Mouse (Mus musculus) heart, adult 9 months (tissue): ENCODE measurements around the gene Sf3a1.
"Not testable (repeated sequence)": the region's sequence is repeated elsewhere in the genome, so short reads cannot be mapped to it uniquely, and the experiment has no call there.

Experiments used
- DNase-seq, 2 experiments: peaks; one replicate each; pipeline ENCODE4 v3.0.0; 2022; ENCODE audit warnings: low spot score in 2 of 2

The Sf3a1 gene

GRCm38 (mm10) chr11:4159808-4160708, at the start of gene Sf3a1, which contains the start of gene Ccdc157:
TSS of gene Sf3a1 (plus strand) at chr11:4160350.
TSS of gene Ccdc157 (minus strand) at chr11:4160293.
- DNase-seq = peak; percentile 92

DNA sequence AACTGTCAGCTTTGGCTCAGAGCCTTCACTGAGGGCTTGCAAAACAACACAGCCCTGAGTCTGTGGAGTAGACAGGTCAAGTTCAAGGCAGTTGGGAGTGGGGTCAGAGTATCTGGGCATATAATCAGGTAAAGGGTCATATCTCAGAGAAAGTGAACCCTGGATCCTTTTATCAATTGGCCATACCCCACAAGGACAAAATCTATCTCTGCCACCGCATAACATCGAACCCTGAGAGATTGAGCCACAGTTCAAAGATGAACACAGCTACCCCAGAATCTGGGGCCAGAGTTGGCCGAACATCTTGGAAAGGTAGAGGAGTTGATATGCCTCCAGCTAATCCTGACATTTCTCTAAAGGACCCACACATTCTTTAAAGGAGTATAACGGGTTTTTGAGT, 48.1 kb upstream of the Sf3a1 start:
- DNase-seq = no peak

DNA sequence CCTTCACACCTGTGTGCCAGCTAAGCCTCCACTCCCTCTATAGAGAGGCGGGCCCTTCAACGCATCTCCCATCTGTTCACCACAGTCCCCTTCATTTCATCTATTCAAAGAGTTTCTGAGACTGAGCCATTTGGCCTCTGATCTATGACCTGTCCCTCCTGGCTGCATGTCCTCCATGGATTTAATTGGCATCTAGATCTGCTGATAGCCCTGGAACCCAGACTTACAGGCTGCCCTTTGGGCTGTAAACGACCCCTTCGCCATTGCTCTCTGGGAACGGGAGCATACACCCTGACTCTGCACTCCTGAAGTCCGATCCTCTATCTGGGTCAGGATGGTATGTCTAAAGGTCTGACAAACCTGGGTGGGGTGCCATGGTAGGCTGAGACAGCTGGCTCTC, 47.3 kb upstream of the Sf3a1 start:
- DNase-seq = no peak

DNA sequence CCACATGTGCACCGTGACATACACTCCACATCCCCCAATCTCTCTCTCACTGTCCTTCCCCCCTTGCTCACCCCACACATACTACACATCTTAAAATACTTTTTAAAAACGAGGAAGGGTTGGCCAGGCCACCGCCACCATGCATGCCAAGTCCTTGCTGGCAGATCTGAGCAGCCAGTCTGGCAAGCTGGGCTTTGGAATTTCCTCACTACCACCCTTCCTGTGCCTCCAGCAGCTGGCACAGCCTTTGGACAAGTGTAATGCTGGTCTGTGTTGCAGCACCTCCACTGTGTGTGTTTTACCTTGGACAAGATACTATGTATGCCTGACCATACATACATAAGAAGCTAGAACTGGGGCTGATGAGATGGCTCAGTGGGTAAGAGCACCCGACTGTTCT, 46.7 kb upstream of the Sf3a1 start:
- DNase-seq = no peak

DNA sequence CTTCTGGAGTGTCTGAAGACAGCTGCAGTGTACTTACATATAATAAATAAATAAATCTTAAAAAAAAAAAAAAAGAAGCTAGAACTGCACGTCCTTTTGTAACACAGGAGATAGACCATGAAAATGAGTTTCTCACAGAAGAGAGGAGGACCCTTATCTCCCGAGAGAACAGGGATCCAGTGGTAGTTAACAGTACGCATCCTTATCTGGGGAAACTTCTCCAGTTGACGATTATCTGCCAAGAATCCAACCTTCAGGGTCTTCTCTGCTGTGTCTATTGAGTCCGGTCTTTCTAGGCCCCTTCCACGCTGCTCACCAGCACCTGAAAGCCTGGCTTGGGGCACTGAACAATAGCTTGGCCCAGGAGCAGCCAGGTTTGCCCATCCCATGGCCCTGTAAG, 46.2 kb upstream of the Sf3a1 start:
- DNase-seq = no peak

DNA sequence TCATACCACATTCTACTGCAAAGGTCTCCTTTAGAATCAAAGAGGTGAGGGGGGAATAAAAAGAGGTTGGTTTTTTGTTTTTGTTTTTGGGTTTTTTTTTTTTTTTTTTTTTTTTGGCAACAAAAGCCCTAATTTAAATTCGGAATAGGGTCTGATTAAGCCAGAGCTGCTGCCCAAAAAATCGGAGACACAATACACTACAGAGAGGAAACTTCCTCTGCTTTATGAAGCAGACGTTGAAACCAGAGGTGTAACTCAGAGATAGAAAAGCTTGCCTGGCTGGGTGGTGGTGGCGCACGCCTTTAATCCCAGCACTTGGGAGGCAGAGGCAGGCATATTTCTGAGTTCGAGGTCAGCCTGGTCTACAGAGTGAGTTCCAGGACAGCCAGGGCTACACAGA, 45.6 kb upstream of the Sf3a1 start:
- not testable (repeated sequence) for DNase-seq

GRCm38 (mm10) chr11:4115407-4115806, 44.7 kb upstream of the Sf3a1 start:
- no peak for DNase-seq

DNA sequence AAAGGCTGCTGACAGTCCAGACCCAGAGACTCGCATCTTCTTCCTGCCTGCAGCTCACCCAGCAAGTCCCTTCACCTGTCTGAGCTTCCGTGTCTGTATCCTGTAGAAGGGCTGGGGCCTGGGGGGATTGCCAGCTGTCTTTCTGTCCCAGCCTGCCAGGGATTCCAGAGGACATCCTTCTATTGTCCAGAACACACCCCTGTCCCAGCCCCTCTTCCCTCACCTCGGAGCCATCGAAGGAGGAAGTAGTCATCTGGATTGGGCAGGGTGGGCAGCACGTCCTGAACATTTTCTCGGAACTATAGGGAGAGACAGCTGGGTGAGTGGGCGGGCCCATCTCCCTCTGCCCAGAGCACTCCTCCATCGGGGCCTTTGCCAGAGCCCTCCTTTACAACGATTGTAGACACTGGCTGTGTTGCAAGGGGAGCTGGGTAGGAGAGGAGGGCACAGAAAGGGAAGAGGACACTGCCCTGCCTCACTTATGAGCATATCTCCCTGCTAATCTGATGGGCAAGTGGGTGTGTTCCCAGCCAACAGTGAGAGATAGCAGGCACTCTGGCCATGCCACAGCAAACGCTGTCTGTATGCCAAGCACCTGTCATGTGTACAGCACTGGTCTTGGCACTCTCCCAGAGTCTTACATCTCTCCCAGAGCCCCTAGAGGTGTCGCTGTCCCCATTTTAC, 43.5 kb upstream of the Sf3a1 start:
- DNase-seq = no peak

DNA sequence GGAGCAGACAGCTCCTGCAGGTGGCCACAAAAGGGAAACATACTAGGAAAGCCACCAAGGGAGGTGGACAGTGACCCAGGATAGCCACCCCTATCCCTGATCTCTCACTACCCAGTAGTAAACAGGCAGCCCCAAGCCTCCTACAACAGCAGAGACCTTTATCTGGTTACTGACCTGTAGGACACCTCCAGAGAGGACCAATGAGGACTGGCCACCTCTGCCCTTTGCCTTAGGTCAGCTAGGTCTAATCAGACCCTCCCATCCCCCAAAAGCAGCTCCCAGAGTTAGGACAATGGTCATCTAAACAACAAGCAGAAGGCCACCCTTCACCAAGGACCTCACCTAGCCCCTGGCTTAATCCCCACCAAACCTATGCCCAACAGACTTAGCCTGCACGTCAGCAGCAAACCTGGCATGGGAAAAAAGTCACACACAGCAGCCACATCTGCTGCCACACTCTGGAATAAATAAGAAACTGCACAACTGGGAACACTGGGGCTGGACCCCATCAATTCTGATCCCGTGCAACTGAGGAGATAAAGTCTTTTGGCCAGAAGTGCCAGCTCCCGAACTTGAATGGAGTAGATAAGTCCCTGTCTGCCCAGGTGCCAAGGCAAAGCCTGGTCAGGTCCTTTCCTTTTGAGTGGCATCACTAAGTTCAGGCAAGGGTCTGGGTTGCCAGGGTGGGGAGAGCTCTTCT, 42.6 kb upstream of the Sf3a1 start:
- DNase-seq = no peak

DNA sequence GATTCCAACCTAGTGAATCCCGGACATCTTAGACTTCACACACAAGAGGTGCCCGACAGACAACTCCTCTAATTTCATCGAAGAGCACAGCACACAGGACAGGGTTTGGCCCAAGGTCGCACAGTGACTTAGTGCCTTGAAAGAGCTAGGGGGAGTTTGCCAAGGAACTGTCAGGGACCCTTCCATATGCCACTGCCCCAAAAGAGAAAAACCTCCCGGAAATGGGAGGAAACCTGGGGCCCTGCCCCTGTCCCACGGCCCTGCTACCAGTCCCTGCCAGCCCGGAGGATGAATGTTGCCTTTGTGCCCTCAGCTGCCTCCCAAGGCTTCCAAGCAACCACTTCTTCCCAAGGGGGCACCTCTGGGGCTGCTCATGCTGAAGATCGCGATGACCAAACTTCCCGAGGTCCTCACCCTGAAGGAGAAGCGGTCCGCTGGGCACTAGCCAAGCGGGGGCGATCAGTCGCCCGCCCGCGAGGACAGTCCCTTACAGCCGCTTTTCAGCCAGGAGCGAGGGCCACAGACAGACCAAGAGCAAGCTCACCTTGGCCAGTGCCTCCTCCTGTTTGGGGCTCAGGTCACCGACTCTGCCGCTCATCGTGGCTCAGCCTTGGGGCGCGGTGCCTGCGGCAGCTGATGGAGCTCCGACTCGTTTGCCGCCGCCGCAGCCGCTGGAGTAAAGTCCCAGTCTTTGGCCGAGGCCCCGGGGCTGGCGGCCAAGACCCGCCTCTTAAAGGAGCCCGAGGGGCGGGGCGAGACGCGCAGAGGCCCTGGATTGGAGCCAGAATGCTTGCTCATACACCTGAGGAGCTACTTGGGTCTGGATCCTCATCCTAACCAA, 41.8 kb upstream of the Sf3a1 start:
- peak; percentile 49 to 60 for DNase-seq

DNA sequence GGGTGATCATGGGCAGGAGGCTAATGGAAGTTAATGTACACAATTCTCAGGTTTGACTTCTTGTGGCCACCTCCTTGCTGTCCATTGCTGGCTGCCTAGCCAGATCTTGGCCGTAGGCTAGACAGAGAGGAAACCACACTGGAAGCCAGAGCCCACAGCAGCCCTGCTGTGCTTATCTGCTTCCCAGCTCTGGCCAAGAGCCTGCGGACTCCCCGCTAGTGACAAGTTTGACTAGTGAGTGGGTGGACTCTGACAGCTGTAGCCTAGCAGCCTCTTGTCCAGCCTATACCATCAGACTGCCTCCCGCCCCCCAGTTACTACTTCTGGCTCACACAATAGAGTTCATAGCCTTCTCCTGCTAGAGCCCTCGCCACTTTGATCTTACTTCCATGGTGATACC, 40.5 kb upstream of the Sf3a1 start:
- DNase-seq = no peak

- no peak for DNase-seq
Measured at GRCm38 (mm10) chr11:4121691-4122090, 38.5 kb upstream of the Sf3a1 start.

- DNase-seq = no peak
Measured at GRCm38 (mm10) chr11:4122226-4122625, 37.9 kb upstream of the Sf3a1 start.

DNA sequence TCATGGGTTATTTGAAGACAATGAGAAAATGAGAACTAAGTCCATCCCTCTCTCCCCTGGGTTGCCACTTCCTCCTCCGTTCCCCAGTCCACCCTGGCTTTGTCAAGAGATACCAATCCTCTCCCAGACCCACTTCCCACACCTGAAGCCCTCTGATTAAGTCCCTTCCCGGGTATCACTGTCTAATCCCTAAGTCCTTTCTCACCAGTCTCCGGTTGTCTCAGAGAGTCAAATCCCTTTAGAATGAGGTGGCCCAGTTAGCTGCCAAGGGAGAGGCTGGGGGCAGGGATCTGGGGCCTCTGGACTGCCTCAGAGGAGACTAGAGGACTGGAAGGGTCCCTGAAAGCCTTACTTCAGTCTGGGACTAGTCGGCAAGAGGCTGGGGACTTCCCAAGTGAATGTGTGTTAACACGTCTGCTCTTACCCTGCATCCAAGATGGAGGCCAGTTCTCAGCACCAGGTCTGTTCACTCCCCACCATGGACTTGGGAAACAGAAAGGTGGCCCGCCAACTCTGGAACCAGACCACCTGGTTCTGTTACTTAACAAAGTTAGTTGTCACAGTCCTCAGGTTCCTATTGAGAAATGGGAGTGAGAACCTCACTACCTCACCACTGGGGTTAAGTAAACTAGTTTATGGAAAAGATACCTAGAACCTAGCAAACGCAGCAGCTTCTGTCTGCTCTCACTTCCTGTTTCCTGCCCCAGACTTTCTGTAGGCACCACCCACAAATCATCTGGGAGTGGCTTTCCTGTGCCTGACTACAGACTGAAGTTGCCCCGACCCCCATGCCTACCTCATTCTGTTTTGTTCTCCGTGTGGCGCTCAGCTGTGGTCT, 37.2 kb upstream of the Sf3a1 start, which contains the start of gene Sec14l2:
Sec14l2 (minus strand) TSS at position 674 of the 838 bp plus-strand sequence.
- DNase-seq = no peak

DNA sequence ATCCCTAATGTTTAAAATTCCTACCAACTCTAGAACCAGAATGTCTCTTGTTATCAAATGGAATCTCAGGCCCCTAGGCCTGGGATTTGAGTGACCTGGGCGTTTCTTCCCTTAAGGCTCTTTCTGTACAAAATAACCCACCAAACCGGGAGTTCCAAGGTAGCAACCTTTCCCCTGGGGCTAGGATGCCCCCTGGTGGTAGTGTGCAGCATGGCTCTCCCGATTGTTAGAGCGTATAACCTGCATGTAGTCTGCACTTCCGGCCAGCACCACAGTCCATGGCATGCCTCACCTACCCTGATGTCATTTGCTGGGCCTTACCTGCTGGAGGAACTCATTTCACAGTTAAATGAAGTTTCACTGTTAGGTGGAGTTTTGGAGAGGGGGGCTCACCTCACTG, 36.2 kb upstream of the Sf3a1 start:
- DNase-seq = no peak

- DNase-seq = no peak
Measured at GRCm38 (mm10) chr11:4127059-4127458, 33.1 kb upstream of the Sf3a1 start.

DNA sequence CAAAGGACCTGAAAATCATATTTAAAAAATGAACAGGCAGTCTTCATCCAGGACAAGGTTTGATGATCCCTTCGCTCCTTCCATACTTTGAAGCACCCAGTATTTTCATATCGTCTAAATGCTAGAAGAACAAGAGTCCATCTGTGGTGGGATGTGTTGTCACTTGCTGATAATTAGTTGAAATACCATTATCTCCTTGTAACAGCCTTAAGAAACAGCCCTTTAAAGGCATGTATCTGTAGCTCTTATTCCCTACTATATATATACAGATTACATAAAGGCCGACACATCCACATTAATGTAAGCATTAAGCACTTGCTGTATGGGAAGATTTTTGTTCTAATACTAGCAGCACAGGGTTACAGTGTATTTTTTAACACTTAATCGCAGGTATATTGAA, 31.7 kb upstream of the Sf3a1 start:
- DNase-seq = not testable (repeated sequence)

DNA sequence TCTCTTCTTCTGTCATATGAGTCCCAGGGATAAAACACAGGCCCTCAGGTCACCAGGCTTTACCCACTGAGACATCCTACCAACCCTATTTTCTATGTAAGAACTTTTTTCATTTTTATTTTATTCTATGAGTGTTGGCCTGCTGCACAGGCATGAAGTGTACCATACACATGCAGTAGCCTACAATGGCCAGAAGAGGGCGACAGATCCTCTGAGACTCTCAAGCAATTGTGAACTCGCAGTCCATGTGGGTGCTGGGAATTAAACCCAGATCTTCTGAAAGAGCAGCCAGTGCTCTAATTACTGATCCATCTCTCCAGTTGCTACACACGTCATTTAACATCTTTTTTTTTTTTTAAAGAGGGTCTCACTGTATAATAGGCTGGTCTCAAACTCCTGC, 26.7 kb upstream of the Sf3a1 start:
- DNase-seq = no peak

- DNase-seq = no peak
Measured at GRCm38 (mm10) chr11:4134400-4134799, 25.8 kb upstream of the Sf3a1 start.
